Mouse (Mus musculus) heart, adult 2 months (tissue): ENCODE measurements around the gene Atrn.

Experiments used
- EP300 ChIP-seq: fragments of 200-500 bp; IDR thresholded peaks from 2 replicates; pipeline ENCODE4 v1.6.1; 2011; ENCODE audit warnings: low read depth, low read length, control low read depth; ENCODE audit not compliant: insufficient read depth
- POLR2A ChIP-seq: fragments of 200-500 bp; IDR thresholded peaks from 2 replicates; pipeline ENCODE4 v1.6.1; 2011; ENCODE audit warnings: mild to moderate bottlenecking, low read depth, low read length, control low read depth; ENCODE audit not compliant: insufficient read depth

DNA sequence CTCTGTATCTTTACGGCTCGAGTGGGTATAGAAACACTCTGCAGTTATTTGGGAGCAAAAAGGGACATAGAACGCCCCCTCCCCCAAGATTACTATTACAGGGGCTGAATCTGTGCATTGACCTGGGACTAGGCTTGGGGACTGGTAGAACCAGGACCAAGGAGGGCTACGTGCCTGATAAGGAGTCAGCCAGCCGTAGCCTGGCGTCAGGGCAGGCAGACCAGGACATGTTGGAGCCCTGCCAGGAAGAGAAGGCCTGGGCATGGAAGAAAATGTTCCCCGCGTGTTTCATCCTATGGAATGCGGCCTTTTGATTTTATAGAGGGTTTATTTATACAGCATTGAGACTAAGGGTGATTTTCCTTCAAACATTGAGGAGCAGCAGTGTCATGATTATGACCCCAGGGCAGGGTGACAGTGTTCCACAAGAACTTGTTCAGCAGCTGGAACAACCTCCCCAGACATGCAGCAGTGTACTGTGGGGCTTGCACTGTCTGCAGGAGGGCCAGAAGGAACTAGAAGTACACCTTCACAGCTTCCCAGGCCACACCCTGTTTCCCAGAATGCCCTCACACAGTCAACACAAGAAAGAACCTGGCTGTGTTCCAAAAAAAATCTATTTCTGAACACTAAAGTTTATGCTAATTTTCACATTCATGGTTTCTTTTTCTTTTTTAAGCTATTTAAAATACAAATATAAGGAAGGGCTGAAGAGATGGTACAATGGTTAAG is 138.9 kb downstream of the Atrn start:
- TF ChIP-seq POLR2A: no peak
- no peak for TF ChIP-seq EP300
